Mouse (Mus musculus) retina, postnatal 1 day (tissue): ENCODE measurements around the gene Adamts12.

Source experiments
- DNase-seq: peaks from one replicate; pipeline ENCODE4 v3.0.0-alpha.2; 2012

Adamts12 gene

GRCm38 (mm10) chr15:11297960-11298359 is 233.4 kb downstream of the Adamts12 start:
- peak; percentile 85 for DNase-seq

DNA sequence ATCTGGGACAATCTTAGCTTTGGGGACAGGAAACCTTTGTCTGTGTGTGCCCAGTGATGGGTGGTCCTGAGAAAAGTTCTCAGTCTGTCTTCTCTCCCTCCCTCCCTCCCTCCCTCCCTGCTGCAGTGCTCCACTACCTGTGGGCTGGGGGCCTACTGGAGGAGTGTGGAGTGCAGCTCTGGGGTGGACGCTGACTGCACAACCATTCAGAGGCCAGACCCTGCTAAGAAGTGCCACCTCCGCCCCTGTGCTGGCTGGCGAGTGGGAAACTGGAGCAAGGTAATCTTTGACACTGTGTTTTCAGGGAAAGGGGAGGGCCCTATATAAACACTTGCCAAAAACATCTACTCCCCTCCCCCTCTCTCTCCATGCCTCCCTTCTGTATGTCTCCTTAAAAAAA is 252.5 kb downstream of the Adamts12 start:
- DNase-seq = no peak

DNA sequence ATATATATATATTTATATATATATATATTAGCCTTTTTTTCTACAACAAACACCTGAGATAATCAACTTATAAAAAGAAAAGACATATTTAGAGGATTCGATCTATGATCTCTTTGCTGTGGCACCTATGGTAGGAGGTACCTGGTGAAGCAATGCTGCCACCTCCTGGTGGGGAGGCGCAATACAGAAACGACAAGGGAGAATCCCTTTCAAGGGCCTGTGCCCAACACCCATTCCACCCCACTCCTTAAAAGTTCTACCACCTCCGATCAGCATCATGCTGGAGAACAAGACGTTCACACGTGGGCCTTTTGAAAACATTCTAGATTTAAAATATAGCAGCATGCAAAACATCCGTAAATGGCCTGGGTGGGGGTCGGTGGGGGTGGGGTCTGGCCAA is 255.9 kb downstream of the Adamts12 start:
- DNase-seq = peak; percentile 67

- DNase-seq = peak; percentile 95
Measured at GRCm38 (mm10) chr15:11339467-11340180, 275.0 kb downstream of the Adamts12 start.

DNA sequence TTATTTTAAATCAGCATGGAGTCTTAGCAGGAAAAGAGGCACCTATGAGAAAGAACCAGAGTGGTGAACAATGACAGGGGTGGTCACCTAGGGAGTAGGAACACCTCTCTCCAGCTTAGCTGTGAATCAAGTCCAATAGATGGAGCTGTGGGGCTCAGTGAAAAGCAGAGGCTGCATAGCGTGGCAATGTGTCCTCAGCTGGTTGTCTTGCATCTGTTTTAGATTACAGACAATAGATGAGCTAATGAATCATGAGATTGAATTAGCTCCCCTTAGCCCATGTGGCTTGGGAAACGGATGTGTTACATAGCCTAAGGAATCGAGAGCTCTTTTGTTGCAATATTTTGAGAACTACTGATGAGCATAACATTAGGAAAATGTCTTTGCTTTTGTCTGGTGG is 291.3 kb downstream of the Adamts12 start:
- DNase-seq = peak; percentile 17

DNA sequence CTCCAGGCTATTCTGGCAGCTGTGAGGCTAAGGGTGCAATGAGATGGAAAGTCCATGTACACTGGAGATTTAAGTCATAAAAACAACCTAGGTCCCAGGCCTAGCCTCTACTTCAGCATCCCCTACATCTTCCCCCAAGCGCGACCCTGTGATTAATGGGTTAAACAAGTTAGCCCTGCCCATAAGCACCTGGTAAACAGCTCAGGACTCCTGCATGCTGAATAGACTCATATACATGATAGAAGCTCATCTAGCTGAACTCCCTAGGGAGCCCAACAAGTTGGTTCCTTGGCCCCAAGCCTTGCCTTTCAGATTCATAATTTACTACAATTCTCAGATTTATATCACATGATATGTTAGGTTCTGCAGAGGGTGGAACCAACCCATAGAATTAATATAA is 292.9 kb downstream of the Adamts12 start:
- DNase-seq = no peak

DNA sequence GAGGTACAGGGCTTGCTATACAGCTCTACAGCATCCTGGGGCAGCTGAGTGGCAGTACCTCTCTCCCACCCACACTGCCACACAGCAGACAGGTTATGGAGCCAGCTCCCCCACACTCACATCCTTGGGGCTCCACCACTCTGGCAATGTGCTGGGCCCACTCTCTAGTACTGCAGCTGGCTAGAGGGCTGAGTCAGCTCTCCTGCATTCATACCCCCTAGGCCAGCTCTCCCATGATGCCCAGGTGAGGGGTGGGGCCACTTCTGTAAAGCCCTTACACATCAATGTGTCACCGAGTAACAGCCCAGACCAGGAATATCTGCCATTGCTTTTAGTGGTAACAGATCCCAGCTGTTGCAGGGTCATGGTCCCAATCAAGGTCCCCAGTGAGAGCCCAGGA is 296.3 kb downstream of the Adamts12 start:
- DNase-seq = no peak

DNA sequence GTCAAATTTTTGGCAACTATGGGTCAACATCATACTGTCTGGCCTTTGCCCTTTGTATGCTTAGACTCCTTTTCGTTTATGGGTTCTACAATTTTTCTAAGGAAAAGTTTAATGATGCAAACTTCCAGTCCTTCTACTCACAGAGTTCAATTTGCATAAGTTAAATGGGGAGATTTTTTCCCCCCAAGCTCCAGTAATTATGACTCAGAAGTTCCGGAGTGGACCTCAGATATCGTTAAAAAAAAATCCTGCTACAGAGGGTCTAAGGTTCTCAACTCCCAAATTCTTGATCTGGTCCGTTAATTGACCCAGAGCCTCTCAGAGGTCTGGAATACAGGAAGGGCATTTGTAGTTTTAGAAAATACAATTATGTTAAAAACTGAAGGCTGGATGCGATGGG is 297.2 kb downstream of the Adamts12 start:
- DNase-seq = no peak

- DNase-seq = peak; percentile 13
Measured at GRCm38 (mm10) chr15:11364112-11364511, 299.5 kb downstream of the Adamts12 start.

DNA sequence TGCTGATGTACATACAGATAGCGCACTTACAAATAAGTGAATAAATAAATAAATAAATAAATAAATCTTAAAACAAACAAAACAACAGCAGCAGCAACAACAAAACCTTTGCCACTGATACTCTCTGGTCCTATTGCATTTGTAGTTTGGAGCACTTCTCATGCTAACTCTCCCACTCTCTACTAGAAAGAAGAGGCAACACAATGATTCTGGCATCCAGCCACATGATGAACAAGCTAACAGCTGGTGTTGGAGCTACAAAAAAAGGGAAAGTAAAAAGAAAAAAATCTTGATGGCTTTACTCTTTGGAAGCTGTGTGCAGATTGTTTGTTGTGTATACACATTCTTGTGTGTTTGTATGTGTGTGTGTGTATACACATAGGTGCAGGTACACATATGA is 300.2 kb downstream of the Adamts12 start:
- DNase-seq = peak; percentile 28

- DNase-seq = no peak
Measured at GRCm38 (mm10) chr15:11369572-11369971, 305.0 kb downstream of the Adamts12 start.

DNA sequence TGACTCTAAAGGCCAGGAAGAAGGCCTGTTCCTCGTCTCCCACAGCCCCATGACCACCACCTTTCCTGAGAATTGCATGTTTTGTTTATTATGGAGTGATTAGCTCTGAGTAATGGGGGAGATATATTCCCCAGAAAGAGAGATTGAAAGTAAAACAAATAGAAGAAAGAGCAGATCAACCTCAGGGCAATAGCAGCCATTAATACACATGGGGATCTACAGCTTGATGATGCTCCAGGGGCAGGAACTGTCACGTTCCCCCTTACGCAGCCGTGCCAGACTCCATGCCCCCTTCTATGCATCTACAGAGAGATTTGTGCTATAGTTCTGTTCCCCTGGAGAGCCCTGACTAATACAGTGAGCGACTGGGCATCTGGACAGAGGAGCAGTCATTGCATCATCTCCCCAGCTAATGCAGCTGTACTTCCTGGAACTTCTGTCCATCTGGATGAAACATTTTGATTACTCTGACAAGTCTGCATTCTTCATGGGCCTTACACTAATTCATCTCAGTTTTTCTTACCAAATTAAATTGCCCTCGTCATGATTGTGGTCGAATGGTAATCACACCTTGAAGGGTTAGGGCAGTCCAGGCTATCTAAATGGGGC is 306.0 kb downstream of the Adamts12 start:
- no peak for DNase-seq

DNA sequence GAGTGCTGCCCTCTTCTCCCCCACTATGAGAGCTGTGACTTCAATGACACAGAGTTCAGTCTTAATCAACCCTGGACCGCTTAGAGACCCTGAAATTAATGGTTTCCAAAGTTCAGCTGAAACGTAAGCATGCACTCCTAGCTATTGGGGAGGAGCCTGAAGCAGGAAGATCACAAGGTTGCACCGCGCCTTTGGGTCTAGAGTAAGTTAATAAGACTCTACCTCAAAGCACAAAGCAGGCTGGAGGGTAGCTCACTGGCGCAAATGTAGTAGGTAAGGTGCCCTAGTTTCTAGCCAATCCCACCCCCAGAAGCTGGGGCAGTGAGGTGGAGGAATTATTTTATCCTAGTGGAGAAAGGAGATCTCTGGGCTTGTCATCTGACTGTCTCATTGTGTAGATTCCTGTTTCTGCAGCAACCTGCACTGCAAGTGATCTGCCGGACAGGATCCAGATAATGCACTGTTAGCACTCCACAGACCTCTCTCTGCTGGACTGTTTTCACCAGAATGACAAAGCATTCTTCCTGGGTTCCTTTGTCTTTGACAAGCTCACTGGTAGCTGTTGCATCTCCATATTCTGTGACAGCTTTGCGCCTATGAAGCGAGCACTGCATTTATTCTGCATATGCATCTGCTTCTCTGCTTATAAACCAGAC is 315.0 kb downstream of the Adamts12 start:
- no peak for DNase-seq

GRCm38 (mm10) chr15:11380087-11380530 is 315.5 kb downstream of the Adamts12 start:
- DNase-seq = peak; percentile 91

GRCm38 (mm10) chr15:11380616-11381015 is 316.0 kb downstream of the Adamts12 start:
- no peak for DNase-seq

- DNase-seq = no peak
Measured at GRCm38 (mm10) chr15:11382585-11382984, 318.0 kb downstream of the Adamts12 start.

DNA sequence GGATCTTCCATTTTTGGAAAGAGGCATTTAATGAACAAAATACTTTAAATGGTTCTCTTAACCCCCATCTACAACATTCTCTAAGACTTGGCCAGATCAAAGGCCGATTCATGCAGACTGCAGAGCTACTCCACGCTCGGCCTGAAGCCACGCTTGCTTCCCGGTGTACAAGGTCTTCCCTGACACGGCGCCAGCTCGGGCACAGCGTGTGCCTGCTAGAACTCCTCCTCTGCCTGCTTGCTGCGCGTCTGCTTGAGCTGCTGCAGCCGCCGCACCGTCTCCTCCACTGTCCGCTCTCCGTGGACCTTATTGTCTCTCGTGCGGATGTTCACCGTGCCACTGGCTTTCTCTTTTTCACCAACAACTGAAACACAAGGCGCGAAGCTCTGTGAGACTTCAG is 319.2 kb downstream of the Adamts12 start:
- no peak for DNase-seq

GRCm38 (mm10) chr15:11392903-11393302 is 328.3 kb downstream of the Adamts12 start:
- DNase-seq = no peak

DNA sequence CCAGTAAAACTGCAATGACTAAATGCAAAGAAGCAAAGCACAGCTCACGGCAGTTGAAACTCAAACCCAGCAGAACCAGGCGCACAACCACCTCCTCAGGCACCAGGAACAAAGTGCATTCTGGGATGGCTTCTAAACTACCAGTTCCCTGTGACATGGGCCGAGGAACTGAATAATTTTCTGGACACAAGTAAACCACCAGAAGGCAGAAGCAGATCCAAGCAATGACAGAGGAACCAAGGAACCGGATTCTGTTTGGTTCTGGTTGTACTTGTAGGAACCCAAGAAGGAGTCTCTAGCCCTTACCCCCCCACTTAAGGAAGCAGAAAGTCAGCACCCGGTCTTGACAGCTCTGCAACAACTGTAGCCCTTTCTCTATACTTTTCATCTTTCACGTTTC is 331.8 kb downstream of the Adamts12 start:
- DNase-seq = no peak
